Mouse (Mus musculus): ENCODE measurements around the gene Pnpla6. TPM values are rescaled to one million over a fixed set of nuclear protein-coding genes. Genes with fewer than 3 reads are reported as not detected.

Pnpla6 gene
- 9.5 and 13.9 TPM in 2 replicates for total RNA-seq (2015)
- total RNA-seq (2017): 9.2 and 15.6 TPM in 2 replicates

DNA sequence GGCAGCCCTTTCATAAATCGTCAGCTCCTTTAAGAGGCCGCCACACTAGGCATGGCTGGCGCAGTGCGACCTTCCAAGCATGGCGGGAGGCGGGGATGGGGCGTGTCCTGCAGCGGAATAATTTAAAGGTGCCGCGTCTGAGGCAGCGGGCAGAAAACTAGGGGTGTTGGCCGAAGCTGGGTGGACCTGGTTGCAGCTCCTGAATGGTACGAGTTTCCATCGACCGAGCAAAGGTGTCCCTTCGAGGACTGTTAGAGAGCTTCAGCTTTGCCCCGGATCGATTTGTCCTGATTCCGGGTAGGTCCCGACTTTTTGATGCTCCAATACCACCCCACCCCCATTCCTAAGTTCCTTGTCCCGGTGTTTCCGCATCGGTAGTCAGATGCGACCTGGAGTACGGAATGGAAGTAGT, at the start of gene Pnpla6:
Gene Pnpla6, plus strand, starts transcription at position 125 of the 412 bp plus-strand sequence.
- ATAC-seq (ENCODE audit: poor library complexity, severe bottlenecking): peak; percentile 77

DNA sequence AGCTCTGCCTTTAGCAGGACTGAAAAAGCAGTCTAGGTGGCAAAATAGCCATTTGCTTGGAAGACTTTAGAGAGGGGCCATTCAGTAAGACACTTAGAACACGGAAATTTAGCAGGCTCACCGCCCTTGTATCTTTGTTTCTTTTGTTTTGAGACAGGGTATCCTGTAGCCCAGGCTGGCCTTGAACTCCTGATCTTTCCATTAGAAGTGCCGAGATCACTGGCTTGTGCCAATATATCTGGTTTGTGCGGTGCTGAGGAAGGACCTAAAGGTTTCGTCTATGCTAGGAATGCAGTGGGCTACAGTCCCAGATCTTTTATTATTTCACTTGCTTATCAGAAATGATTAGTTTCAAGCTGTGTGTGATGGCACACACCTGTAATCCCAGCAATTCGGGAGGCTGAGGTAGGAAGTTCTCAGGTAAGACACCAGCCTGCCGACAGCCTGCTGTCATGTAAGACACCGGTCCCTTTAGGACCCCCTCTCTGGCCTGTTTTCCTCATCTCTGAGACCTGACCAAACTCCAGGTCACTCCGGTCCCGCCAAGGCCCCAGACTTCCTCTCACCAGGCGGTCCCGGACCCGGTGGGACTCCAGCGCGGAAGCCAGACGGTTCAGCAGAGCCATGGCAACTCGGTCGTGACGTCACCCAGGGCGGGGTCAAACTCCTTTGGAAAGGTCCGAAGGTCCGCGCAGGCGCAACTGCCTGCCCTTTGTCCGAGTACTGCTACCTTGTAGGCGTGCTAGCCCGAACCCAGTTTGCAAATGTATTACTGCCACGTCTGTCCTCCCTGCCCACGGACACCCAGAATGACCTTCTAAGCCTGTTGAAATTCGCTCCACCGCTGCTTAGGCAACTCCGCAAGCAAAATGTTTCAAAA, 47.9 kb upstream of the Pnpla6 start, which contains the start of gene Pex11g:
Gene Pex11g, minus strand, starts transcription at position 675 of the 880 bp plus-strand sequence.
- ATAC-seq (ENCODE audit: poor library complexity, severe bottlenecking): peak; percentile 96

DNA sequence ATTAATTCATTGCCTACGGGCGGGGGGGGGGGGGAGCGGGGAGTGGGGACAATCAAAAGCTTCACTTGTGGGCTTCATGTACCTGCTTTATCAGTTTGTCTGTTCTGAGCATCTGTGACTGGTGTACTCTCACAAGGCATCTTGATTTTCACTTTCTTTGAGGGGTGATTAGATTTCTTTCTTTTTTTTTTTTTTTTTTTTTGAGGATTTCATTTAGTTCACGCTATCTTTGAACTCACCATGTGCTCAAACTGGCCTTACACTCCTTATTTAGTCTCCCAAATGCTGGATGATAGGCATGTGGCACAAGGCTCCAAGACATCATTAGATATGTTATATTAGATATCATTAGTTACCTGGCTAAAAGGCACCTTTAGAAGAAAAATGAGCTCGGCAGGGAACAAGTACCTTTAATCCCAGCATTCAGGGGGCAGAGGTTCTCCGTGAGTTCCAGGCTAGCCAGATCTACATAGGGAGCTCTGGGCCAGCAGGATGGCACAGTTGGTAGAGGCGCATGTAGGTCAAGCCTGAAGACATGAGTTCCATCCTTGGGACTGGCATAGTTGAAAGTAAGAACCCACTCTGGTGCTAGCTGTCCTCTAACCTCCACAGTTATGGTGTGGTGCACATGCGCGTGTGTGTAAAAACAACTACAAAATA, 47.2 kb upstream of the Pnpla6 start:
- no peak for ATAC-seq (ENCODE audit: poor library complexity, severe bottlenecking)

DNA sequence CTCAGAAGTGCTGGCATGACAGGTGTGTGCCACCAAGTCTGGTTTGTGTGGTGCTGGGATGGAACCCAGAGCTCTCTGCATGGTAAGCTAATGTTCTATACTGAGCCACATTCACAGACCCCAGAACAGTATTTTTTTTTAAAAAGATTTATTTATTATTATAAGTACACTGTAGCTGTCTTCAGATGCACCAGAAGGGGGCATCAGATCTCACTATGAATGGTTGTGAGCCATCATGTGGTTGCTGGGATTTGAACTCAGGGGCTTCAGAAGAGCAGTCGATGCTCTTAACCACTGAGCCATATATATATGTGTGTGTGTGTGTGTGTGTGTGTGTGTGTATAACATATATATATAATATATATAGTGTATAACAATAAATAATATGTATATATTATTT, 46.3 kb upstream of the Pnpla6 start:
- ATAC-seq (ENCODE audit: poor library complexity, severe bottlenecking): no peak

DNA sequence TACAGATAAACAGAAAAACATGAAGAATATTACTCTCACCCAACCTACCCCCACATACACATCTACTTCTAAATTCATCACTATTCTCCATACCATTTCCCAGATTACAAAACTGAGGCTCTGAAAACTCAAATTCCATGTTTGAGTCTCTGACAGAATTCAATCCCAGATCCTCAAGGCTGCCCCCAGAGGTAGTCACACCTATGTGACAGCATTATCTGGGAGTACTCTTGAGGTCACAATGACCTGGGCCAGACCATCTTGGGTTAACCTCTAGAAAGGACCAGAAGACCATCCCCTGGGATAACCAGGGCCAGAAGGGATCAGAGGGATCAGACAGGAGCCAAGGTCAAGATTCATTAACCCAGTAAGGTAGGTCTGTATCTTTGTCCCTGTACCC, 44.6 kb upstream of the Pnpla6 start, which contains the start of gene Tex45:
Gene Tex45, plus strand, starts transcription at position 301 of the 400 bp plus-strand sequence.
- ATAC-seq (ENCODE audit: poor library complexity, severe bottlenecking): no peak

DNA sequence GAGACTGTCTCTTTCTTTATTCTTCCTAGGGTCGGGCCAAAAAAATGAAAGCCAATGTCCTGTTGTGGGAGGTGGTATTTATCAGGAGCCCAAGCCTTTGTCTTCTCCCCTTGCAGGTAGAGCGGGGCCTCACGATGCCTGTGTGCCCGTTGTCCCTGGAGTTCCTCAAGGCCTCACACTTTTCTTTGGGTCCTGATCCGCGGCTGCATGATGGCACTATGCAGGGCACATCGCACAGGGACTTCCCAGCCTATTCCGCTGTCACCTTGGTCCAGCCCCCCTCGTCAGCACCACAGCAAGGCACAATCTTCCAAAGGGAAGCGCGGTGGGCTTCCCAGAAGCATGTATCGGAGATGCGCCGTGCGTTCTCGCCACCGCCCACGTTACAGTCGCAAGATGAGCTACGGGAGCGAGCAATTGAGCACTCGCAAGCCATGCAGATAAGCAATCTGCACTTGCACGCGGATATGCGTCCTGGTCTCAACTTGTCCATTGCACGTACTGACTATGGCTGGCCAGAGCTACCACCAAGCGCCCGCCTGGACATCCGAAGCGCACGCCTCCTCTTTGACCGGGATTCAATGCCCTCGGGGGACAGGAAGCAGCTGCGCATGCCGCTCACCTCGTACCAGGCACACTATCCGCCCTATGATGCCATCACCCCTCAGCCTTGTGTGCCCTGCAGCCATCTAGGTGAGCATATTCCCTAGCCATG, 39.3 kb upstream of the Pnpla6 start:
- peak; percentile 49 for ATAC-seq (ENCODE audit: poor library complexity, severe bottlenecking)

DNA sequence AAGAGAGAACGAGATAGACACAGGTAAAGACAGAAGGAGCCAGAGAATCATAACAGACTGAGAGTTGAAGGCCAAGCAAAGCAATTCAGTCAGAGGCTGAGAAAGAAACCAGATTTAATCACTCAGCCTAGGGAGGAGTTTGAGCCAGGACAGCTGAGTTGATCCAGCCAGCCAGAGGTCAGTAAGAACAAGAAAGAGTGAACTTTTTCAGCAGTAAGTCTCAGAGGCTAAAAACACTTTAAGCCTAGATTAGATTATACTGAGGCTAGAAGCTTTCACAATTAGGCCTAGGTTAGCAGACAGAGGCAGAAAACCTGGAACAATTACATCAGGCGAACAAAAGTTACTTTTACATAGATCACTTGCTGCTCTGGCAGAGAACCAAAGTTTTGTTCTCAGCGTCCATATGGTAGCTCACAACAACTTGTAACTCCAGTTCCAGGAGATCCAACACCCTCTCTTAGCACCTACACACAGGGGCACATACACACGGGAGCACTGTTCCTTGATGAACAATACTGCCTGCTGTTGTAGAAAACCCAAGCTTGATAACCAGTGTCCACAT, 34.9 kb upstream of the Pnpla6 start:
- ATAC-seq (ENCODE audit: poor library complexity, severe bottlenecking): no peak

DNA sequence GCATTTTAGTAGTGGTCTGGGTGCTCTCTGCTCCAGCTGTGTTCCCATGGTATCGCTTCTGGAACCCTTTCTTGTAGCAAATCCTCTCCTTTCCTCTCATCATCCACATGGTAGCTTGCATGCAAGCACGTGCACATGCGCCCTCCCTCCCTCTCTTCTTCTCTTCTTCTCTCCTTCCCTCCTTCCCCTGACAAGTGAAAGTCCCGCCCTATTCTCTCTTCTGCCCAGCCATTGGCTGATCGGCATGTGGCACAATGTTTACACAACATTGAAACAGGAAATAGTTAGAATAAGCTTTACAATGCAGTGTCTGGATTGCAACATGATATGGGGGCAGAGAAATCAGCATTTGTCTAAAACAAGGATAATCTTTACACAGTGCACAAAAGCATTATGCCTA, 33.6 kb upstream of the Pnpla6 start:
- ATAC-seq (ENCODE audit: poor library complexity, severe bottlenecking): peak; percentile 96

DNA sequence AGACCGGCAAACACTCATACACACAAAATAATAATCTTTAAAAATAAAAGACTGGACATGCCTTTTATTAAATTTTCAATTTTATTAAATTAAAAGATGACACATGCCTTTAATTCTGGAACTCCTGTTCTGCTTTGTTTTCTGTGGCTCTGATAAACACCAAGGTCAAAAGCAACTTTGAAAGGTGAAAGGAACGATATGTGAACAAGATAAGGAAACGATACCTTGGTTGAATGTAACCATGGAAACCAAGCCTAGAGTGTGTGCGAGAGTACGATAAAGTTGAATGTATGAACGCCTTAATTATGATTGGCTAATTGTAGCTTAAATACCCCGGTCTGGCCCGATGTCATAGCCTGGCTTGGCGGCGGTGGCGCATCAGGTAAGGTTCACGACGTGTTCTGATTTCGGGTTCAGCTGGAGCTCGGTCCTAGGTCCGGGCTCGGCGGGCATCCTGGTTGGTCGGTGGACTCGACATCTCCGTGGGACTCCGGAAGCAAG, 32.9 kb upstream of the Pnpla6 start:
- no peak for ATAC-seq (ENCODE audit: poor library complexity, severe bottlenecking)

DNA sequence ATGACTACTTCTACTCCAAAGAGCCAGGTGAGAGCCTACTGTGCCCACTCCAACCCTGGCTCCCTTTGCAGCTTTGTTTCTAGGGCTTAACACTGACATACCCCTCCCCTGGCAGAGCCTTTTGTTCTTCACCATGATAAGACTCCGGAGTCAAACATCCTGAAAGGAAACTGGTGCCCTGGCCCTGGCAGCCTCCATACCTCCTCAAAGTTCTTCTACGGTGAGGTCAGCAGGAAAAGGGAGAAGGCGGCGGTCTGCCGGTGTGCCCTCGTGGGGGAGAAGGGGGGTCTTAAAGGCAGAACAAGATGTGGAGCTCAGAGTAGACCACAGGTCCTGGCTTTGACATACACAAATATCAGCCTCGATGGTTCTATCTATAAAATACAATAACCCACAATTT, 31.6 kb upstream of the Pnpla6 start:
- ATAC-seq (ENCODE audit: poor library complexity, severe bottlenecking): no peak

DNA sequence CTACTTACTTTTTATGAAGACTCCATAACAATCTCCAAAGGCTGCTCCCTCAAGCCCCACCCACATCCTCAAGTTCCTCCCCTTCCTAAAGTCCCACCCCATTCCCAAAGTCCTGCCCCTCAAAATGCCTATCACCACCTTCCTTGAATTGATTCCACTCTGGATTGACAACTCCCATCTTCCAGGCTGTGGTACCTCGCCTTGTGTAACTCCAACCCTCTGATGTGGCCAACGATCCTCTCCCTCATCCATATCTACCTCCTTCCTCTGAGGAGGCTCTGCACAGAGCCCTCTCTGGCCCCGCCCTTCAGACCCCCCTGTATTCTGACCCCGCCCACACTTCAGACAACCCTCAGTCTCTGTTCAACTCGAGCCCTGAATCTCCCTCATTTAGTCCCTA, 30.0 kb upstream of the Pnpla6 start:
- no peak for ATAC-seq (ENCODE audit: poor library complexity, severe bottlenecking)

DNA sequence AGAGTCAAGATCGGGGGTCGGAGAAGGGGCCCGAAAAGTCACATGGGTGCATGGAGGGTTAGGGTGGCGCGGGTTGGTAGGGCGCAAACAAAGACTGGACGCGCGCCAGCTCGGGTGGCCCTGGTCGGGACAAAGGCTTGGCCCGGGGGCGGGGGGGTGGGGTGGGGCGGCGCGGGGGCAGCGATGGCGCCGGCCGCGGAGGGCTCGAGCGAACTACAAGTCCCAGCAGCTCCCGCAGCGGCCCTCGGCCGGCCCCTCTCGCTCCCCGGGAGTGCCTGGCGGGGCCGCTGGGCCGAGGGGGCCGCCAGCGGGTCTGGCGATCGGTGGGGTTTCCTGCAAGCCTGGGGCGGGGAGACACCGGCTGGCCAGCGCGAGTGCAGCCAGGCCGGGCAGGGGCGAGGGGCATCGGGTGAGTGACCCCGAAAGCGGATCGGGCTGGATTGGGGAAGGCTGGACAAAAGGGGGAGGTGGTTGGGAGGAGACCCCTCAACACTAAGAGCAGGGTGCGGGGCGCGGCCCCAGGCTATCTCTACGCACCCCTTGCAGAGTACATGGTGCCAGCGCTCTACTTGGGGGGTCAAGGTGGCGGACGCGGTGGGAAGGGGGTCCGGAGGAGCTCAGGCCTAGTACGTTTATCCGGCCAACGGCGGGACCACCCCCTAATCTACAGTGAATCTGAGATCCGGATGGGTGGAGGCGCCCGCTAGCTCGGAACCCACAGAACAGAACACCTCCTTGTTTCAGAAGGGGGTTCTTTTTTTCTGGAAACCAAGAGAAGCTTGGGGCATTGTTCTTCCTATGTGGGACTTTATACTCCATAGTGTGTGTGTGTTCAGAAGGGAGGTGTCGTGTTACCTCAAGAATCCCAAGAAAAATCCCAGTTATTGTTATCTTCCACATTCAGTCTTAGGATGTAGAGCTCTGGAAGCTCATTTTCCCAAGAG, 22.0 kb upstream of the Pnpla6 start, which contains the start of gene Zfp358:
Gene Zfp358, plus strand, starts transcription at position 238 of the 944 bp plus-strand sequence.
- ATAC-seq (ENCODE audit: poor library complexity, severe bottlenecking): peak; percentile 99

DNA sequence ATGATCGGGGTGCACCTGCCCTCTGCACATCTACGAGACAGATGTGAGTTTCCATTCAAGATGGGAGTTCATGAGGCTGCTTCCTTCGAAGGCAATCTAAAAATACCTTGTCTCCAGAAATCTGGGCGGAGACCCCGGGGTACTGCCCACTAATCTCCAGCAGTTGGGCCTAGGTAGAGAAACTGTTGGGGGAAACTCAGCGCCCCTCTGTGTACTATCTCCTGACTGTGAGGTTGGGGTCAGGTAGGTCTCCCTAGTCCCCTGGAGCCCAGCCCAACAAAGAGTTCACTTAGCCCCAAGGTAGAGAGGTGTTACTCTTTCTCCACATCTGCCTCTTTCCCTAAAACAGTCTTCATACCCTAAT, 21.4 kb upstream of the Pnpla6 start:
- ATAC-seq (ENCODE audit: poor library complexity, severe bottlenecking): no peak

DNA sequence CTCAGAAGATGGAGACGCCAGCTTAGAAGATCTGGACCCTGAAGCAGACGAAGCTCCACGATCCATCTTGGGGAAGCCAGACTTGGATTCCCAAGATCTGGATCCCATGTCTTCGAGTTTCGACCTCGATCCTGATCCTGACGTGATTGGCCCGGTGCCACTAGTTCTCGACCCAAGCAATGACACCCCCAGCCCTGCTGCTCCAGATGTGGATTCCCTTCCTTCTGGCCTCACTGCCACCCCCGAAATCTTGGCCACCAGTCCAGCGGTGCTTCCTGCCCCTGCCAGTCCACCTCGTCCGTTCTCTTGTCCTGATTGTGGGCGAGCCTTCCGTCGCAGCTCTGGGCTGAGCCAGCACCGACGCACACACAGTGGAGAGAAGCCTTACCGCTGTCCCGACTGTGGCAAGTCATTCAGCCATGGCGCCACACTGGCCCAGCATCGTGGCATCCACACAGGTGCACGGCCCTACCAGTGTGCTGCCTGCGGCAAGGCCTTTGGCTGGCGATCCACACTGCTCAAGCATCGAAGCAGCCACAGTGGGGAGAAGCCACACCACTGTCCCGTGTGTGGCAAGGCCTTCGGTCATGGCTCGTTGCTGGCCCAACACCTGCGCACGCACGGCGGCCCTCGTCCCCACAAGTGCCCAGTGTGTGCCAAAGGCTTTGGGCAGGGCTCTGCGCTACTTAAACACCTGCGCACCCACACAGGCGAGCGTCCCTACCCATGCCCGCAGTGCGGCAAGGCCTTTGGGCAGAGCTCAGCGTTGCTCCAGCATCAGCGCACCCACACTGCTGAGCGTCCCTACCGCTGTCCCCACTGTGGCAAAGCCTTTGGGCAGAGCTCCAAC, 19.4 kb upstream of the Pnpla6 start:
- ATAC-seq (ENCODE audit: poor library complexity, severe bottlenecking): no peak

DNA sequence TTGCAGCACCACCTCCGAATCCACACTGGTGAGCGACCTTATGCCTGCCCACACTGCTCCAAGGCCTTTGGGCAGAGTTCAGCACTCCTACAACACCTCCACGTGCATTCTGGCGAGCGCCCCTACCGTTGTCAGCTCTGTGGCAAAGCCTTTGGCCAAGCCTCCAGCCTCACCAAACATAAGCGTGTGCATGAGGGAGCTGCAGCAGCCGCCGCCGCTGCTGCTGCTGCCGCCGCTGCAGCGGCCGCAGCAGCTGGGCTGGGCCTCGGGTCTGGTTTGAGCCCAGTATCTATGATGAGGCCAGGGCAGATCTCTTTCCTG, 18.8 kb upstream of the Pnpla6 start:
- no peak for ATAC-seq (ENCODE audit: poor library complexity, severe bottlenecking)

DNA sequence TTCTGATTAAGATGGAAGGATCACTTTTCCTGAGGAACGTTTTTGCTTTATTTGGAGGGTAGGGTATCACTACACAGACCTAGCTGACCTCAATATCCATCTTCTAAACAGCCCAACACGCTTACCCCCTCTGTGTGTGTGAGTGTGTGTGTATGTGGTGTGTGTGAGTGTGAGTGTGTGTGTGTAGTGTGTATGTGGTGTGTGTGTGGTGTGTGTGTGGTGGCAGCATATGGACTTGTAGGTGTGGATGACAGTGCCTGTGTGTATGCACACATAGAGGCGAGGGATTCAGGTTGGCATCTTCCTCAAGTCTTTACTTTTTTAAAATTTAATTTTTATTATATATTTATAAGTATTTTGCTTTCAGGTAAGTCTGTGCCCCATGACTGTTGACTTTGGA, 16.6 kb upstream of the Pnpla6 start:
- no peak for ATAC-seq (ENCODE audit: poor library complexity, severe bottlenecking)

DNA sequence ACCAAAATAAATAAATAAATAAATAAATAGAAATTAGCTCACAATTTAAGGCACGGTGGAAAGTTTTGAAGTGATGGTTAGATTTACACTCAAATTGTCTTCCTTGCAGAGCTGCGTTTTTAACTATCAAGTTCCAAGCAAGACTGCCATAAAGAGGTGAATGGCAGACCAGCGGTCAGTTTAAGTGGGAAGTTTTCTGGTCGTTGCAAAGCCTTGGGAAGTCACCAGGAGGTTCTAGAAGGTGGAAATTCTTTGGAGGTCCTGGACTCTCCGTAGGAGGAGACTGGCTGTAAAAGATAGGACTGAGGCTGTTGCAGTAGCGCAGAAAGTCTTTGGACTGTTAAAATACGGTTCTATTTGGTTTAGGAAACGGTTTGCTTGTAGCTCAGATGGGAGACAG, 15.4 kb upstream of the Pnpla6 start:
- peak; percentile 23; the same call in 1 of the 2 replicates for ATAC-seq (ENCODE audit: poor library complexity, severe bottlenecking)

DNA sequence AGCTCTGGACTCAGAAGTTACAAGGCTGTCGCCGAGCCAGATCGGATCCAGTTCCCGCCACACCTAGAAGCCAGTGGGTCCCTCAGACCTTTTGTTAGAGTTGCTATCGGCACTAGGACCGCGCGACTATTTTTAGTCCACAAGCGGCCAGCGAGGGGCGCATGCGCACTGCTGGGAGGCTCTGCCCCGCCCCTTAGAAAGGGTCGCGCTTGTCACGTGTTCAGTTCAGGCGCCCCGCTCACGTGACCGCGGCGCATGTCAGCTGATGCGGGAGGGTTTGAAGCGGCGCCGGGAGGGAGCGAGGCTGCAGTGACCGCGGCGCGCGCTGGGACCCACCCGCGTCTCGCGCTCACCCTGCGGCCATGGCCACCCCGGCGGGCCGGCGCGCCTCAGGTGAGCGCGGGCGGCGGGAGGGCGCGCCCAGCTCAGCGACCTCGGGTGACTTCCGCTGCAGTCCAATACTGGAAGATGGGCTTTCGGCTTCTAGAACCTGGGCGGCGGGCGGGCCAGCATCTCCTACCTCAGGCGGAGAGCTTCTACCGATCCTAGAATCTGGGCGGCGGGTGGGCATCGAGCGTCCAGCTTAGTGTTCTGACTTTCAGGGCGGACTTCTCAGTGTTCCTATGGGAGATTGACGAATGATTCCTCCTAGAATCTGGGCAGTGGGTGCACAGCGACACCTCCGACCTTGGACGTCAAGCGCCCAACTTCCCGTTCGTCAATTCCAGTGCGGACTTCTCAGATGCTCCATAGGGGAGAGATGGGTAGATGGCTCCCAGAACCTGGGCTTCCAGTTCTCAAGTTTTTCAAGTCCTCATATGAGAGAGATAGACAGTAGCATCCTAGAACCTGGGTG, 14.7 kb upstream of the Pnpla6 start, which contains the start of gene Mcoln1:
Gene Mcoln1, plus strand, starts transcription at position 223 of the 856 bp plus-strand sequence.
- ATAC-seq (ENCODE audit: poor library complexity, severe bottlenecking): peak; percentile 90

All from megakaryocyte, adult 5-6 weeks (primary cell).